Mouse (Mus musculus): ENCODE data around the gene Acsm3.

Gene Acsm3

DNA sequence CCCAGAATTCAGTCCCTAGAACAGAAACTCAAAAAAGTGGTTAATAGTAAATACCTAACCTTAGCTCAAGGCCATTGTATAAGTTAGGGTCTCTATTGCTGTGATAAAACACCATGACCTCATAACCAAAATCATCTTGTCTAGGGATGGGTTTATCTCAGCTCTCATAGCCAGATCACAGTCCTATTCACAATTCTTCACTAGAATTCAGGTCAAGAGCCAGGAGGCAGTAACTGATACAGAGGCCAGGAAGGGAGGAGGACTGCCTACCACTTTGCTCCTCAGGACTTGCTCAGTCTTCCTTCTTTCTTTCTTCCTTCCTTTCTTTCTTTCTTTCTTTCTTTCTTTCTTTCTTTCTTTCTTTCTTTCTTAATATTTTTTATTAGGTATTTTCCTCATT, 34.6 kb downstream of the Acsm3 start:
- DNase-seq (ENCODE audit: low read depth, low spot score), result peak; percentile 31

DNA sequence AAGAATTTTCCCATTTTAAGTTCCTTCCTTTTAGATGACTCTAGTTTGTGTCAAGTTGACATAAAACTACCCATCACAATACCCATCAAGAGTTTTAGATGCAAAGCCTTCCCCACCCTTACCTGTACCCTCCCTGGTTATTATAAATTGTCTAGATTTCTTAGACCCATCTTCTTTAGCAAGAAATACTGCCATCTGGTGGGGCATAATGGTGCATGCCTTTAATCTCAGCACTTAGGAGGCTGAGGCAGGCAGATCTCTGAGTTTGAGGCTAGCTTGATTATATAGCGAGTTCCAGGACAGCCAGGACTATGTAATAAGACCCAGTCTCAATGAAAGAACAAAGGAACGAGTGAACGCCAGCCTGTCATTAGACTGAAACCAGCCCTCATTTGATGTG, 39.8 kb downstream of the Acsm3 start:
- peak; percentile 42 for DNase-seq (ENCODE audit: low read depth, low spot score)

DNA sequence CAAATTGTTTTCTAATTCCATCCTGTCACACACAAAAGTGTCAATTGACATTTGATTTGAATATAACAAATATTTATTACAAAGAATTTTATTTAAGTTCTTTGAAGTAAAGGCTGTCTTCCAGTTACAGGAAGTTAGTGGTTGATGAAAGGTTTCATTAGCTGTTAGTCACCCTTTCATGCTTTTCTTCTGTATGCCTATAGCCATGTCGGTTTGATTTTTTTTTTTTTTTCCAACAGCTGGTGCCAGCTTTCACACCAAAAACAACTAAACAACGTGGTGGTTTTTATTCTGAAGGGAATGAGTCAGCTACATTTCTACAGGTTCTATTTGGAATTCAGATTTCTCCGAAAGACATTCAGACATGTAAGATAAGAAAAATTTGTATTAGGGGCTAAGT, 40.3 kb downstream of the Acsm3 start:
- DNase-seq (ENCODE audit: low read depth, low spot score), result no peak

DNA sequence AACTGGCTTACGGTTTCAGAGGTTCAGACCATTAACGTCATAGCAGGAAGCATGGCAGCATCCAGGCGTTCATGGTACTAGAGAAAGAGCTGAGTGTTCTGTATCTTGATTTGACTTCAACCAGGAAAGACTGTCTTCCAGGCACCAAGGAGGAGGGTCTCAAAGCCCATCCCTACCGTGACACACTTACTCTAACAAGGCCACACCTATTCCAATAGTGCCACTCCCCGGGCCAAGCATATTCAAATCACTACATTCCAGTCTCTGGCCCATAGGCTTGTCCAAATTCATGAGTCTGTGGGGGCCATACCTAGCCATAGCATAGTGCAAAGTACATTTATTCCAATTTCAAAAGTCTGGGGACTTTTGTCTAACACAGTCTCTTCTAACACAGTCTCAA, 46.7 kb downstream of the Acsm3 start:
- no peak for DNase-seq (ENCODE audit: low read depth, low spot score)

DNA sequence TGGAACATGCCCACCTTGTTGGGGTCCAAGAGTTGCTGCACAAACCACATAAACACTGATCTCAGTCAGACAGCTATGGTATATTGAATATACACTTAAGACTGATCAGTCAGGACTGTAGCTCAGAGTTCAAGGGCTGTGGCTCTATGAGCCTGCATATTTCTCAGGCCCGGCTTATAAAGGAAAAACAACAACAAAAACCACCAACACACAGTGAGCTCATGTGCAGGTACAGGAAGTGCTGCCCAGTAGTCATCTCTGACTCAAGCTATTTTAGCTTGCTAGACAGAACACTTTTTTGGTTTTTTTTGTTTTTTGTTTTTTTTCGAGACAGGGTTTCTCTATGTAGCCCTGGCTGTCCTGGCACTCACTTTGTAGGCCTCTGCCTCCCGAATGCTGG, 48.0 kb downstream of the Acsm3 start:
- no peak for DNase-seq (ENCODE audit: low read depth, low spot score)

DNA sequence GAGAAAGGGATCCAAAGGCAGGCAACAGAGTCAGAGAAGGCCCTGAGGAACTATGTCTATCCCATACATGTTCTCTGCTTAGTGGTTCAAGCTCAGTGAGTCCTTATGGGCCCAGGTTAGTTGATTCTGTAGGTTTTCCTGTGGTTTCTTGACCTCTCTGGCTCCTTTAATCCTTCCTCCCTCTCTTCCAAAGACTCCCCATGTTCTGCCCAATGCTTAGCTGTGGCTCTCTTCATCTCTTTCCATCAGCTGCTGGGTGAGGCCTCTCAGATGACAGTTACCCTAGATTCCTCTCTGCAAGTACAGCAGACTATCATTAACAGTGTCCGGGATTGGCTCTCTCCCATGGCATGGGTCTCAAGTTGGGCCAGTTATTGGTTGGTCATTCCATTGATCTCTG, 74.6 kb downstream of the Acsm3 start:
- DNase-seq (ENCODE audit: low read depth, low spot score), result no peak

DNA sequence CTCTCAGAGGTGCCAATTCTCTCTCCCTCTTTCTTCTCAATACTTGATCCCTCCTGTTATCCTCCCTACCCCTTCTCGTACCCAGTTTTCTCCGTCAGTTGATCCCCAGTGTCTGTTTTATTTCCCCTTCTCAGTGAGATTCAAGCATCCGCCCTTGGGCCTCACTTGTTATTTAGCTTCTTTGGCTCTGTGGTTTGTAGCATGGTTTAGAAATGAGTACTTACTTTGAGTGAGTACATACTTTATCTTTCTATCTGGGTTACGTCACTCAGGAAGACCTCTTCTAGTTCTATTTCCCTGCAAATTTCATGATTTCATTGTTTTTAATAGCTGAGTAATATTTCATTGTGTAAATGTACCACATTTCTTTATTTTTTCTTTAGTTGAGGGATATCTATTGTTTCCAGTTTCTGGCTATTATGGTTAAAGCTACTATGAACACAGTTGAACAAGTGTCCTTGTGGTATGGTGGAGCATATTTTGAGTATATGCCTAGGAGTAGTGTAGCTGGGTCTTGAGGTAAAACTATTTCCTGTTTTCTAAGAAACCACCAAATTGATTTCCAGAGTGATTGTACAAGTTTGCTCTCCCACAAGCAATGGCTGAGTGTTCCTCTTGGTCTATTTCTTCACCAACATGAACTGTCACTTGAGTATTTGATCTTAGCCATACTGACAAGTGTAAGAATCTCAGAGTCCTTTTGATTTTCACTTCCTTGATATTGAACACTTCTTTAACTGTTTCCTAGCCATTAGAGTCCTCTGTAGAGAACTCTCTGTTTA, 75.5 kb downstream of the Acsm3 start:
- no peak for DNase-seq (ENCODE audit: low read depth, low spot score)
